ENCODE assay signal across 15 mouse cellular contexts in genomic region chr4:139639801-139640200, GRCm38 (mm10). TPM values are rescaled to one million over a fixed set of nuclear protein-coding genes. Genes with fewer than 3 reads are reported as not detected.
DNase-seq lines count a peak whose midpoint lies in the region; ATAC-seq lines count a peak whose summit lies in the region.
"Had no signal": no experiment of that assay in that cellular context is flagged by ENCODE, and none has a peak within 500 bp of the region (broad histone marks: within the 10 kb centered on the region; RNA-seq: fewer than 3 reads in every experiment).

No protein-coding gene starts in this region.

- H3K4me1 ChIP-seq in forebrain, embryonic 10.5 days: peaks cover 46% of the 10 kb centered on the region
- H3K4me1 ChIP-seq in forebrain, embryonic 14.5 days (ENCODE audit: control insufficient read depth, insufficient read depth, low read length): peaks cover 8% of the 10 kb centered on the region; the same call in 1 of the 2 replicates
- H3K4me1 ChIP-seq in kidney, embryonic 16.5 days (ENCODE audit: insufficient read depth, low read length): peaks cover 47% of the 10 kb centered on the region
- peaks cover 22% of the 10 kb centered on the region; the same call in 1 of the 2 replicates for H3K4me1 ChIP-seq in midbrain, embryonic 14.5 days (ENCODE audit: control insufficient read depth, insufficient read depth, low read length)

- ATAC-seq in forebrain, embryonic 14.5 days: no peak
- peak; percentile 78 for ATAC-seq in kidney, embryonic 16.5 days (ENCODE audit: low FRiP score, low TSS enrichment)
- ATAC-seq in midbrain, embryonic 14.5 days (ENCODE audit: low FRiP score, low TSS enrichment): no peak

- H3K9ac ChIP-seq in forebrain, embryonic 14.5 days (ENCODE audit: low read length): no peak overlapping the region
- no peak overlapping the region for H3K9ac ChIP-seq in kidney, embryonic 16.5 days (replicated peaks; ENCODE audit: low read length)
- 0 out of 2 replicates have a peak overlapping the region, but pooled peaks have one; percentile 12 for H3K9ac ChIP-seq in midbrain, embryonic 14.5 days (replicated peaks; ENCODE audit: low read length)

- no peak overlapping the region for H3K4me3 ChIP-seq in forebrain, embryonic 10.5 days
- H3K4me3 ChIP-seq in forebrain, embryonic 14.5 days (ENCODE audit: low read depth, low read length): no peak overlapping the region
- H3K4me3 ChIP-seq in kidney, embryonic 16.5 days (ENCODE audit: low read length): no peak overlapping the region
- H3K4me3 ChIP-seq in midbrain, embryonic 14.5 days (replicated peaks; ENCODE audit: low read depth, low read length): no peak overlapping the region

- no peak overlapping the region for H3K4me2 ChIP-seq in forebrain, embryonic 14.5 days (ENCODE audit: low read length)
- 0 out of 2 replicates have a peak overlapping the region, but pooled peaks have one; percentile 13 for H3K4me2 ChIP-seq in kidney, embryonic 16.5 days (replicated peaks; ENCODE audit: low read depth, low read length)
- H3K4me2 ChIP-seq in midbrain, embryonic 14.5 days (ENCODE audit: low read length): no peak overlapping the region

- no peak for DNase-seq in forebrain, embryonic 10.5 days (ENCODE audit: extremely low spot score, low spot score)
- no peak for DNase-seq in forebrain, embryonic 14.5 days (ENCODE audit: low spot score)
- DNase-seq in embryo, embryonic 11 days: peak; percentile 56
- peak; percentile 48 for DNase-seq in midbrain, embryonic 14.5 days
- DNase-seq in lung, postnatal 4 days: no peak
- DNase-seq in spleen, adult 18-20 months: no peak
- DNase-seq in heart, postnatal 10 days: no peak
- DNase-seq: adrenal gland, postnatal 36 days; cerebellum, adult 18-20 months; gastrocnemius, postnatal 10 days; lung, postnatal 14 days had no signal

- 57% methylated on average over 12 of the region's 12 CpGs for WGBS in forebrain, embryonic 10.5 days
- WGBS in forebrain, embryonic 14.5 days: 32% methylated on average over 12 of the region's 12 CpGs
- WGBS in kidney, embryonic 16.5 days: 9% methylated on average over 12 of the region's 12 CpGs
- WGBS in midbrain, embryonic 14.5 days: 16% methylated on average over 12 of the region's 12 CpGs

- peaks cover 53% of the 10 kb centered on the region for H3K27me3 ChIP-seq in forebrain, embryonic 10.5 days (ENCODE audit: poor library complexity, severe bottlenecking)
- H3K27me3 ChIP-seq in forebrain, embryonic 14.5 days (replicated peaks; ENCODE audit: control insufficient read depth, insufficient read depth, low read length): no peaks in the 10 kb centered on the region
- H3K27me3 ChIP-seq in kidney, embryonic 16.5 days (ENCODE audit: insufficient read depth, low read length): peaks cover 24% of the 10 kb centered on the region
- H3K27me3 ChIP-seq in midbrain, embryonic 14.5 days (ENCODE audit: control insufficient read depth, insufficient read depth, low read length): peaks cover 11% of the 10 kb centered on the region; the same call in 1 of the 2 replicates

- H3K27ac ChIP-seq in forebrain, embryonic 10.5 days: 0 out of 2 replicates have a peak overlapping the region, but pooled peaks have one; percentile 33
- H3K27ac ChIP-seq in forebrain, embryonic 14.5 days (ENCODE audit: low read depth, low read length): no peak overlapping the region
- H3K27ac ChIP-seq in kidney, embryonic 16.5 days (ENCODE audit: low read length): peak overlapping the region; percentile 58
- 0 out of 2 replicates have a peak overlapping the region, but pooled peaks have one; percentile 37 for H3K27ac ChIP-seq in midbrain, embryonic 14.5 days (replicated peaks; ENCODE audit: low read depth, low read length)

- peaks cover 24% of the 10 kb centered on the region for H3K36me3 ChIP-seq in forebrain, embryonic 10.5 days (replicated peaks)
- peaks cover 10% of the 10 kb centered on the region for H3K36me3 ChIP-seq in forebrain, embryonic 14.5 days (ENCODE audit: control insufficient read depth, insufficient read depth, low read length)
- H3K36me3 ChIP-seq in kidney, embryonic 16.5 days (ENCODE audit: insufficient read depth, low read length): peaks cover 14% of the 10 kb centered on the region
- peaks cover 16% of the 10 kb centered on the region for H3K36me3 ChIP-seq in midbrain, embryonic 14.5 days (ENCODE audit: control insufficient read depth, insufficient read depth, low read length)

- intact Hi-C loops in heart, postnatal 10 days (cut with DNase I): no loop called here

- H3K9me3 ChIP-seq in forebrain, embryonic 10.5 days: no peaks in the 10 kb centered on the region
- H3K9me3 ChIP-seq in forebrain, embryonic 14.5 days (replicated peaks; ENCODE audit: control insufficient read depth, low read length): no peaks in the 10 kb centered on the region
- H3K9me3 ChIP-seq in kidney, embryonic 16.5 days (ENCODE audit: low read length): no peaks in the 10 kb centered on the region
- no peaks in the 10 kb centered on the region for H3K9me3 ChIP-seq in midbrain, embryonic 14.5 days (ENCODE audit: control insufficient read depth, low read length)

RNA-seq across cellular contexts. Expression of gene Tas1r2, which starts 13.5 kb away (rescaled TPM):
- not detected in 2 replicates for polyA plus RNA-seq in forebrain, embryonic 10.5 days (2016; fragmentation: Nextera tagmentation; extraction: Ambion mirVana)
- not detected in 2 replicates for polyA plus RNA-seq in forebrain, embryonic 14.5 days (2014; fragmentation: Nextera tagmentation; extraction: Ambion mirVana)
- polyA plus RNA-seq in kidney, embryonic 16.5 days (2015; fragmentation: Nextera tagmentation; extraction: Ambion mirVana): not detected in 2 replicates
- polyA plus RNA-seq in midbrain, embryonic 14.5 days (2014; fragmentation: Nextera tagmentation; extraction: Ambion mirVana): not detected in 2 replicates
- total RNA-seq in heart, postnatal 10 days (2021): not detected
- total RNA-seq: adrenal gland, postnatal 36 days; gastrocnemius, postnatal 10 days had no signal
- polyA plus RNA-seq: heart, embryonic 16.5 days; large intestine, adult 2 months; thymus, postnatal 0 days had no signal

RNA-seq across cellular contexts. Expression of gene Aldh4a1, which starts 17.1 kb away (rescaled TPM):
- 22.7 and 22.8 TPM in 2 replicates for polyA plus RNA-seq in forebrain, embryonic 10.5 days (2016; fragmentation: Nextera tagmentation; extraction: Ambion mirVana)
- polyA plus RNA-seq in forebrain, embryonic 14.5 days (2014; fragmentation: Nextera tagmentation; extraction: Ambion mirVana): 18.6 and 21.6 TPM in 2 replicates
- 133 and 149 TPM in 2 replicates for polyA plus RNA-seq in kidney, embryonic 16.5 days (2015; fragmentation: Nextera tagmentation; extraction: Ambion mirVana)
- polyA plus RNA-seq in midbrain, embryonic 14.5 days (2014; fragmentation: Nextera tagmentation; extraction: Ambion mirVana): 14.1 and 15.2 TPM in 2 replicates
- total RNA-seq in heart, postnatal 10 days (2021): 10 to 100 TPM; 15.6 to 15.7 TPM

RNA-seq across cellular contexts. Expression of gene Gm21969, which starts 36.8 kb away (rescaled TPM):
- not detected in 2 replicates for polyA plus RNA-seq in forebrain, embryonic 10.5 days (2016; fragmentation: Nextera tagmentation; extraction: Ambion mirVana)
- polyA plus RNA-seq in forebrain, embryonic 14.5 days (2014; fragmentation: Nextera tagmentation; extraction: Ambion mirVana): not detected in 2 replicates
- polyA plus RNA-seq in kidney, embryonic 16.5 days (2015; fragmentation: Nextera tagmentation; extraction: Ambion mirVana): not detected in 2 replicates
- polyA plus RNA-seq in midbrain, embryonic 14.5 days (2014; fragmentation: Nextera tagmentation; extraction: Ambion mirVana): not detected in 2 replicates
- not detected for total RNA-seq in heart, postnatal 10 days (2021)
- total RNA-seq: adrenal gland, postnatal 36 days; gastrocnemius, postnatal 10 days had no signal
- polyA plus RNA-seq: heart, embryonic 16.5 days; large intestine, adult 2 months; thymus, postnatal 0 days had no signal

Comparison
In these comparisons a context has a peak if more than half of its experiments do, and no peak if none do; other contexts are left out.
1. DNase-seq: peak in embryo, embryonic 11 days (single experiment) and midbrain, embryonic 14.5 days (single experiment); none in forebrain, embryonic 10.5 days (single experiment), forebrain, embryonic 14.5 days (single experiment), lung, postnatal 4 days (0 of 2), spleen, adult 18-20 months (0 of 2) and heart, postnatal 10 days (0 of 2).